Mouse (Mus musculus) layer of hippocampus, postnatal 25 days (tissue): ENCODE results near the gene Plce1. TPM values are rescaled to one million over a fixed set of nuclear protein-coding genes. Genes with fewer than 3 reads are reported as not detected.
A peak's percentile ranks its signal among the peaks of the same experiment; 100 is the strongest.

Source experiments
- DNase-seq, 2 experiments: peaks; one replicate each; pipeline ENCODE4 v3.0.0; 2022; ENCODE audit warnings: mixed read lengths in 2 of 2, low spot score in 1 of 2; ENCODE audit errors: extremely low spot score in 1 of 2
- total RNA-seq, 2 experiments: library from RNA; stranded (reverse); gene quantifications; 2 replicates each; pipeline ENCODE4 v1.2.3; 2021

The Plce1 gene
- total RNA-seq, 2 experiments from 2014 or later = 8.0 to 9.7 TPM

GRCm38 (mm10) chr19:38783542-38783941 lies 302.6 kb downstream of the Plce1 start:
- no peak for DNase-seq

- DNase-seq = no peak
Measured at GRCm38 (mm10) chr19:38787756-38788155, 306.8 kb downstream of the Plce1 start.

- no peak for DNase-seq
Measured at GRCm38 (mm10) chr19:38793563-38794045, 312.7 kb downstream of the Plce1 start.

- DNase-seq = no peak
Measured at GRCm38 (mm10) chr19:38796546-38796945, 315.6 kb downstream of the Plce1 start.

GRCm38 (mm10) chr19:38798291-38798690 lies 317.4 kb downstream of the Plce1 start:
- peak; percentile 21 to 56 for DNase-seq

GRCm38 (mm10) chr19:38798801-38799200 lies 317.9 kb downstream of the Plce1 start:
- DNase-seq = no peak

- DNase-seq = no peak
Measured at GRCm38 (mm10) chr19:38818191-38818590, 337.3 kb downstream of the Plce1 start.

- DNase-seq = peak; percentile 97 to 99
Measured at GRCm38 (mm10) chr19:38818766-38819426, 338.0 kb downstream of the Plce1 start, which contains the start of gene Noc3l. Gene Noc3l (minus strand): TSS chr19:38819237.

- no peak for DNase-seq
Measured at GRCm38 (mm10) chr19:38819427-38819802, 338.5 kb downstream of the Plce1 start.

- DNase-seq = no peak
Measured at GRCm38 (mm10) chr19:38820186-38820804, 339.4 kb downstream of the Plce1 start.

GRCm38 (mm10) chr19:38833224-38833623 lies 352.3 kb downstream of the Plce1 start:
- DNase-seq = no peak

Other genes starting within 250 kb of the Plce1 start
- 100 to 1,000 TPM; 181 to 207 TPM for gene Lgi1, start 216.6 kb upstream of the Plce1 start, total RNA-seq
- gene Slc35g1, start 85.1 kb upstream of the Plce1 start, total RNA-seq = 1 to 10 TPM; 2.2 to 2.8 TPM